Comparison of ENCODE assay signal across 13 mouse cellular contexts in genomic region chr3:78691499-78691898, GRCm38 (mm10).
DNase-seq lines count a peak whose midpoint lies in the region; ATAC-seq and TF ChIP-seq lines count a peak whose summit lies in the region.
"Had no signal": no experiment of that assay in that cellular context is flagged by ENCODE, and none has a peak within 500 bp of the region (broad histone marks: within the 10 kb centered on the region; RNA-seq: fewer than 3 reads in every experiment).

No protein-coding gene starts in this region.

- H3K4me1 ChIP-seq in forebrain, embryonic 14.5 days (ENCODE audit: control insufficient read depth, insufficient read depth, low read length) = no peaks in the 10 kb centered on the region
- no peaks in the 10 kb centered on the region for H3K4me1 ChIP-seq in forebrain, postnatal 0 days (ENCODE audit: insufficient read depth)
- no peaks in the 10 kb centered on the region for H3K4me1 ChIP-seq in lung, embryonic 14.5 days (ENCODE audit: insufficient read depth)
- H3K4me1 ChIP-seq in lung, postnatal 0 days (ENCODE audit: insufficient read depth, low read depth, low read length) = no peaks in the 10 kb centered on the region
- H3K4me1 ChIP-seq: embryonic facial prominence, embryonic 15.5 days; limb, embryonic 13.5 days had no signal

- DNase-seq in forebrain, embryonic 14.5 days (ENCODE audit: low spot score) = peak; percentile 28
- no peak for DNase-seq in forebrain, postnatal 0 days
- DNase-seq in lung, embryonic 14.5 days = peak; percentile 70
- no peak for DNase-seq in lung, postnatal 0 days (ENCODE audit: low spot score)
- DNase-seq in cerebellum, adult 9-10 months = peak; percentile 19
- DNase-seq in left cerebral cortex, adult 18-20 months (ENCODE audit: low spot score in 2 of 2) = peak; percentile 14 to 21
- DNase-seq in spleen, postnatal 14 days (ENCODE audit: low spot score in 2 of 2) = no peak
- DNase-seq: B cell, adult 2 months; gastrocnemius, postnatal 36 days; kidney, adult 18-20 months had no signal

- WGBS in forebrain, embryonic 14.5 days = 44% methylated on average over 3 of the region's 3 CpGs
- WGBS in forebrain, postnatal 0 days = 16% methylated on average over 3 of the region's 3 CpGs
- 20% methylated on average over 3 of the region's 3 CpGs for WGBS in lung, embryonic 14.5 days
- WGBS in lung, postnatal 0 days = 6% methylated on average over 3 of the region's 3 CpGs

- H3K27me3 ChIP-seq in forebrain, embryonic 14.5 days (replicated peaks; ENCODE audit: control insufficient read depth, insufficient read depth, low read length) = no peaks in the 10 kb centered on the region
- no peaks in the 10 kb centered on the region for H3K27me3 ChIP-seq in forebrain, postnatal 0 days (ENCODE audit: insufficient read depth, low read length)
- H3K27me3 ChIP-seq in lung, embryonic 14.5 days (ENCODE audit: insufficient read depth, low read length) = no peaks in the 10 kb centered on the region
- H3K27me3 ChIP-seq in lung, postnatal 0 days (replicated peaks; ENCODE audit: insufficient read depth, low read length) = no peaks in the 10 kb centered on the region
- H3K27me3 ChIP-seq: embryonic facial prominence, embryonic 15.5 days; limb, embryonic 13.5 days had no signal

- H3K9ac ChIP-seq in forebrain, embryonic 14.5 days (ENCODE audit: low read length) = no peak overlapping the region
- no peak overlapping the region for H3K9ac ChIP-seq in forebrain, postnatal 0 days
- H3K9ac ChIP-seq in lung, embryonic 14.5 days = no peak overlapping the region
- H3K9ac ChIP-seq in lung, postnatal 0 days (replicated peaks; ENCODE audit: low read depth) = no peak overlapping the region
- H3K9ac ChIP-seq: embryonic facial prominence, embryonic 15.5 days; limb, embryonic 13.5 days had no signal

- H3K9me3 ChIP-seq in forebrain, embryonic 14.5 days (replicated peaks; ENCODE audit: control insufficient read depth, low read length) = no peaks in the 10 kb centered on the region
- no peaks in the 10 kb centered on the region for H3K9me3 ChIP-seq in forebrain, postnatal 0 days (ENCODE audit: low read length)
- H3K9me3 ChIP-seq in lung, embryonic 14.5 days (ENCODE audit: low read depth, low read length) = no peaks in the 10 kb centered on the region
- no peaks in the 10 kb centered on the region for H3K9me3 ChIP-seq in lung, postnatal 0 days (ENCODE audit: low read length)
- H3K9me3 ChIP-seq: embryonic facial prominence, embryonic 15.5 days; limb, embryonic 13.5 days had no signal

- H3K27ac ChIP-seq in forebrain, embryonic 14.5 days (ENCODE audit: low read depth, low read length) = no peak overlapping the region
- no peak overlapping the region for H3K27ac ChIP-seq in forebrain, postnatal 0 days (ENCODE audit: low read depth, low read length)
- H3K27ac ChIP-seq in lung, embryonic 14.5 days (ENCODE audit: low read depth) = no peak overlapping the region
- no peak overlapping the region for H3K27ac ChIP-seq in lung, postnatal 0 days (ENCODE audit: low read length)
- H3K27ac ChIP-seq: embryonic facial prominence, embryonic 15.5 days; limb, embryonic 13.5 days had no signal

- no peak for TF ChIP-seq CTCF in forebrain, postnatal 0 days (IDR thresholded peaks at IDR 0.05; ENCODE audit: low read depth)
- no peak for TF ChIP-seq CTCF in lung, embryonic 14.5 days (IDR thresholded peaks at IDR 0.05; ENCODE audit: low read depth)
- TF ChIP-seq CTCF in lung, postnatal 0 days (IDR thresholded peaks at IDR 0.05) = no peak

- no peaks in the 10 kb centered on the region for H3K36me3 ChIP-seq in forebrain, embryonic 14.5 days (ENCODE audit: control insufficient read depth, insufficient read depth, low read length)
- no peaks in the 10 kb centered on the region for H3K36me3 ChIP-seq in forebrain, postnatal 0 days (ENCODE audit: insufficient read depth)
- no peaks in the 10 kb centered on the region for H3K36me3 ChIP-seq in lung, embryonic 14.5 days (ENCODE audit: insufficient read depth)
- no peaks in the 10 kb centered on the region for H3K36me3 ChIP-seq in lung, postnatal 0 days (ENCODE audit: insufficient read depth, low read length)
- H3K36me3 ChIP-seq: embryonic facial prominence, embryonic 15.5 days; limb, embryonic 13.5 days had no signal

- ATAC-seq in forebrain, embryonic 14.5 days = peak; percentile 34; the same call in 1 of the 2 replicates
- ATAC-seq in forebrain, postnatal 0 days = no peak
- no peak for ATAC-seq in lung, embryonic 14.5 days (ENCODE audit: insufficient read depth)
- ATAC-seq in lung, postnatal 0 days = no peak
- ATAC-seq in erythroblast, adult 5-6 weeks (replicated peaks; ENCODE audit: low FRiP score, poor library complexity, severe bottlenecking) = no peak

- TF ChIP-seq EP300 in lung, postnatal 0 days (IDR thresholded peaks at IDR 0.05) = no peak

- no peak overlapping the region for H3K4me2 ChIP-seq in forebrain, embryonic 14.5 days (ENCODE audit: low read length)
- H3K4me2 ChIP-seq in forebrain, postnatal 0 days (ENCODE audit: low read depth) = no peak overlapping the region
- no peak overlapping the region for H3K4me2 ChIP-seq in lung, embryonic 14.5 days
- no peak overlapping the region for H3K4me2 ChIP-seq in lung, postnatal 0 days (replicated peaks; ENCODE audit: low read depth, low read length)
- H3K4me2 ChIP-seq: embryonic facial prominence, embryonic 15.5 days; limb, embryonic 13.5 days had no signal

- H3K4me3 ChIP-seq in forebrain, embryonic 14.5 days (ENCODE audit: low read depth, low read length) = no peak overlapping the region
- H3K4me3 ChIP-seq in forebrain, postnatal 0 days (ENCODE audit: low read depth, low read length) = no peak overlapping the region
- no peak overlapping the region for H3K4me3 ChIP-seq in lung, embryonic 14.5 days (ENCODE audit: low read depth, low read length)
- no peak overlapping the region for H3K4me3 ChIP-seq in lung, postnatal 0 days (ENCODE audit: low read depth, low read length)
- H3K4me3 ChIP-seq: embryonic facial prominence, embryonic 15.5 days; limb, embryonic 13.5 days had no signal

Comparison
In these comparisons a context has a peak if more than half of its experiments do, and no peak if none do; other contexts are left out.
1. DNase-seq: peak in forebrain, embryonic 14.5 days (single experiment), lung, embryonic 14.5 days (single experiment), cerebellum, adult 9-10 months (single experiment) and left cerebral cortex, adult 18-20 months (2 of 2); none in forebrain, postnatal 0 days (single experiment), lung, postnatal 0 days (single experiment) and spleen, postnatal 14 days (0 of 2).